Mouse (Mus musculus) erythroblast, adult 5-6 weeks (primary cell): ENCODE data around the gene Apc2. TPM values are rescaled to one million over a fixed set of nuclear protein-coding genes. Genes with fewer than 3 reads are reported as not detected.

Source experiments
- ATAC-seq: replicated peaks from 2 replicates; pipeline ENCODE4 v1.8.0; 2016; ENCODE audit warnings: moderate number of reproducible peaks, mild to moderate bottlenecking, moderate TSS enrichment, inconsistent platforms; ENCODE audit not compliant: poor library complexity, low FRiP score, severe bottlenecking
- total RNA-seq, 2 experiments: library from RNA; stranded (forward) in 1 of 2; stranded (reverse) in 1 of 2; fragments of 150-400 nt in 1 of 2; fragments of 200-764, 138-1000 nt in 1 of 2; gene quantifications; 2 replicates each; pipeline versions ENCODE4 v1.2.3 to v1.2.4; 2015 to 2017; ENCODE audit warnings: low replicate concordance in 2 of 2

Apc2 gene
- total RNA-seq, 2 experiments from 2014 or later = 0.09 TPM; not detected in 1

DNA sequence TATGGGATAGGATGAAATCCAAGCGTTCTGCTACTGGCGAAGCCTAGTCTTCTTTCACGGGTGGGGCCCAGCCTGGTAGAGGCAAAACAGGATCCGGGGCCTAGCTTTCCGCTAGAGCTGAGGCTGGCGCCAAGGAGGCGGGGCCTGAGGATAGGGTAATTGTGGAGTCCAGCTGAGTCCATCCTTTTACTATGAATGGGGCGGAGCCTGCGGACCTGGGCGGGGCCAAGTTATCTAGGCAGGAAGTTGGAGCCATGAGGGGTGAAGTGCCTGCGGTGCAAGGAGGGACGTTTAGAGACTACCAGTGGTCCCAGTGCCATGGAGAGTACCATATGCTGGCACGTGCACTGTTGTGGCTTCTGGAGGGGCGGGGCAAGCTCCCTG is 34.2 kb upstream of the Apc2 start:
- peak; percentile 53 for ATAC-seq

- no peak for ATAC-seq
These were observed 33.6 kb upstream of the Apc2 start for GRCm38 (mm10) chr10:80262169-80262568.

DNA sequence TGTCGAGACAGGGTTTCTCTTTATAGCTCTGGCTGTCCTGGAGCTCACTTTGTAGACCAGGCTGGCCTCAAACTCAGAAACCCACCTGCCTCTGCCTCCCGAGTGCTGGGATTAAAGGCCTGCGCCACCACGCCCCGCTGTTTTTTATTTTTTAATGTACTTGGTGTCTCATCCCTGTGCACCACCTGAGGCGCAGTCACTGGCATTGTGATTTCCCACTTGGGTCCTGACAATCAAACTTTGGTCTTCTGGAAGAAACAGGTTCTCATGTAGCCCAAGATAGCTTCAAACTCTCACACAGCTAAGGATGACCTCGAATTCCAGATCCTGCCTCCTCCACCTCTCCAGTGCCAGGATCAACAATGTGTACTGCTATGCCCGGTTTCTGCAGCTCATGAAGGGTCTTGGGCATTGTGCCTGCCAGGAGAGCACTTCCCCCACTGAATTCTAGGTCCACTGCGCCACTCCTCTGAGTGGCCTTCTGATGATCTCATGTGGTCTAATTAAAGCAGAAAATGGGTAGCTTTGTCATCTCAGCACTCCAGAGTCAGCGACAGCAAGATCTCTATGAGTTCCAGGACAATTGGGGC is 32.9 kb upstream of the Apc2 start:
- no peak for ATAC-seq

DNA sequence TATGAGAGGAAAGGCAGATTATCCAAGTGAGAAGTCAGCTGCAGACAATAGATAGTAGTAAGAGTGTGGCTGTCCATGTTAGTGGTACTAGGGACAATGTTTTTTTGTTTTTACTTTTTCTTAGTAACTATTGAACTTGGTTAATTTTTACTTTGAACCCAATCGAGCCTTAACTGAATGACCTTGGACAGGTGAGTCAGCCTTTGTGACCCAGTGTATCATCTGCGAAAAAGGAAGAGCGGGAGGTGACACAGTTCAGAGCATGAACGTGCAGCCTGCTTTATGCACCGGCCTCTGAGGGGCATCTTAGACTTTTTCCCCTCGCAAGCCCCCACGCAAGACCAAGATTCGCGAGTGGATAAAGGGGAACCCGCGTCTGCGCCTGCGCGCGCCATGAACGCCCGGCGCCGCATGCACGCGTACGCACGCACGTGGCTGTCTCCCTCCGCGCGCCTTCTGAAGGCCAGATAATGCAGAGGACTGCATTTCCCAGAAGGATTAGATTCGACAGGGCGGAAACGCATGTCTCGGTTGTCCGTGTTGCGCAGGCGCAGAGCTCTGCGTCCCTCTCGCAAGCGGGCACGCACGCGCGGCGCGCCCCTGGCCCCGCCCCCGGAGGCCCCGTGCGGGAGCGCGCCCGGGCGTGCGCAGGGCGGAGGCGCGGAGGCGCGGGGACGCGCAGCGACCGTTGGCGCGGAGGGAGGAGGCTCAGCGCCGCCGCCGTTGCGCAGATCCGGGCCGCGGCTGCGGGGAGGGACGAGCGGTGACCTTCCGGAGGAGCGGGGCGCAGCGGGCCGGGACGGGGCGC is 31.2 kb upstream of the Apc2 start:
- ATAC-seq = peak; percentile 74

DNA sequence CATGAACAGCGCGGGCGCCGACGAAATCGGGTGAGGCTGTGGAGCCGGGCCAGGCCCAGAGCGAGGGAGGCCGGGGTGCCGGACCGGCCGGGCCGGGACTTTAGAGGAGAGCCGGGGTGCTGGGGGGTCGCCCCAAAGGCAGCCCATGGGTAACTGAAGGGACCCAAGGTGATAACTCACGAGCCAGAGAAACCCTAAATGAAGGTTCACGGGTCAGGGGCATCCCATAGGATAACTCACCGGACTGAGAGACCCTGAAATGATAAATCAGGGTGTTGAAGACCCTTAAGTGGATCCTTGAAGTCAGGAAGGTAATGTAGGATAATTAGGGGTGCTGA is 30.7 kb upstream of the Apc2 start:
- no peak for ATAC-seq

GRCm38 (mm10) chr10:80270099-80270498 is 25.7 kb upstream of the Apc2 start:
- ATAC-seq = no peak

GRCm38 (mm10) chr10:80270734-80271181 is 25.0 kb upstream of the Apc2 start:
- peak; percentile 36 for ATAC-seq

DNA sequence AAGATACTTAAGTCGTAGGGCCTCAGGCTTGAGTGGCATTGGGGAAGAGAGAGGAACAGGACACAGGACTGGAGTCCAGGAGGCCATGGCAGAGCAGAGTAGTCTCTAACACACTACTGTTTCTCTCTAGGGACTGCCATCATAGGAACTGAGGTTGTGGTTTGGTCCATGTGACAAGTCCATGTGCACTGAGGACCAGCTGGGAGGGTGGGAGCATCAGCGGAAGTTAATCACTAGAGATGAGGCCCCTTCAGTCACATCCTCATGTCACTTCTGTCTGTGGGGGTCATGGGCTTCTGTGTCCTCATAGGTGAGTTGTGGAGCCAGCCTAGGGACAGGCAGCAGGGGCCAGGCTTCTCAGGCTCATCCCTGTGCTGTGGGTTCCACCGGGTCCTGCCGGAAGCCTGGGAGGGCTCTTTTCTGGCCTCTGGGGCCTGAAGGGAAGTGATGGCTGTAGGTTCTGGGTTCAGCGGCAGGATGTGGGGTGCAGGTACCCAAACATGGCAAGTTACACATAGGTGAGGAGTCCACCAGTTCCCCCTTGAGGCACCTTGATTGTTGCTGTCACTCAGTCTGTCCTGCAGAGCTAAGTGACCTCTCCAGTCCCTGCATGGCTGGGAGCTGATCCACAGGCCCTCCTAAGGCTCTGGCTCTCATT is 24.5 kb upstream of the Apc2 start:
- no peak for ATAC-seq

DNA sequence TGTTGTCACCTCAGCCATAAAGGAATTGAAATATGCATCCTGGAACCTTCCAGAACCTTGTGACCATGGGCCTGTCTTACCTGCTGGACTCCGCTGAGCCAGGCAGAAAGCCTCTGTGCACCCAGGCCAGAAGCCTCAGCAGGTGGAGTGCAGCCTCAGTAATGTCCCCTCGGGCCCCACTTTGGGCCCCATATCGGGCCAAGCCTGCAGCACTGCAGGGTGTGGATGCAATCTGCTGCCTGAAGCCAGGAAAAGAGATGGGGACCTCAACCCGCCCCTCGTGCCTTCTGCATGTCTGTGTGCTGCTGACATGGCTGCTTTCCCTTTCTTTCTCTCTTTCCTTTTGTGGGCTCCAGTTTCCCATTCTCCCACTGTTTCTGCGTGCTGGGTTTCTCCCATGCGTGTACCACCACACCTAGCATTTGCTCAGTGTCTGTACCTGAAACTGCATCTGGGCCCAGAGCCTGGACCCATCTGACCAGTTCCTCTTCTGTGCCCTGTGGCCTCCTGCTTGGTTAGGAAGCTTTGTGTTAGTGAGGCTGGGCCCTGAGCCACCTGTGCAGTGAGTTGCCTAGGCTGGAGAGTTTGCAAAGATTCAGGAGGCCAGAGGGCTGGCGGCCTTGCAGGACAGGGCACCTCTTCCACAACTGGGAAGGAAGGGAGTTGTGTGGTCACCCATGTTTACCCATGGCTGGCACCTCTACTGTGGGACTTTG is 23.7 kb upstream of the Apc2 start:
- ATAC-seq = no peak

- no peak for ATAC-seq
These were observed 21.9 kb upstream of the Apc2 start for GRCm38 (mm10) chr10:80273847-80274246.

GRCm38 (mm10) chr10:80276238-80276637 is 19.5 kb upstream of the Apc2 start:
- no peak for ATAC-seq

DNA sequence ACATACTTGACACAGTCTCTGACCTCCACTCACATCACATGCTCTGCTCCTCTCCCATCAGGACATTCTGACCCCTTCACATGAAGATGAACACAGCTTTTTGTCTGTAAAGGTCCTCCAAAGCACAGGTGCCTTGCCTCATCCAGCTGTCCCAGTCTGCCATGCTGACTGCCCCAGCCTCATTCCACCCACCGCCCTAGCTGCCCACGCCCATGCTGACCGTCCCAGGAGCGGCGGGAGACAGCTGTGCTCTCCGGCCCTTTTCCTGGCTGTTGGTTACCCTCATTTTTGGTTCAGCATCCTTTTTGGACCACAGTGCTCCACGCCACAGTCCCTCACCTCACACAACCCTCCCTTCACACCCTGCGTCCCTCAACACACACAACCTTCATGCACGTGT is 17.4 kb upstream of the Apc2 start:
- no peak for ATAC-seq

DNA sequence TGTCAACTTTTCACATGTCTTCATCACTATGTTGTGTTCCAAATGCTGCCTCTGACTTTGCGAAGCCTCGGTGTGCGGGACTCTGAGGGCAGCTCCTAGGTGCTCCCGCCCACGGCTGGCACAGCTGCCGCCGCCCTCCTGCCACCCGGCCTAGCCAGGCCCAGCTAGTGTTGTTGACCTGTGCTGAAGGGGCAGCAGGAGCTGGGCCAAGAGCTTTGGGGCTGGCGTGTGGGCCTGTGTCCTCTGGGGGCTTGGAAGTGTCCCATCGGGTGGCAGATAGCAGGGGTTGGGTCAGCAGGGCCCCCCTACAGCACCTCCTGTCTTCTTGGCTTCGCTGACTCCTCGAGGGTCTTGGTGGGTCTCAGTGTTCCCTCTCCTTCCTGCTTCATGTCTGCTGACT is 16.5 kb upstream of the Apc2 start:
- no peak for ATAC-seq

DNA sequence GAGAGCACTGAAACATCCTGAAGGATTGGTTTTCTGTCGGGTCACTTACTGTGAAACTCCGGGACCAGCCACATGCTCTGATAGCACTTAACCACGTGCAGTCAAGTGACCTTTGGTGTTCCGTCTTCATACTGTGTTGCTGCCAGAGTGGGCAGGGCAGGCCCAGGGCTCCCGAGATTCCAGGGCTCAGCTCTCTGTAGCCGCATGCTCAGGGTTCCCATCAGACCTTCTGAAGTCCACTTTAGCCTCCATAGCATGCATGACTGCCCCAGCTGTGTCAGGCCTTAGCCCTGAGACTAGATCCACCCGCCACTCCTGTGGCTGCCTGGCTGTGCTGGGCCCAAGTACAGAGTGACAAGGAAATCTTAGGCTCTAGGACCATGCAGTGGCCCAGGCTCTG is 14.5 kb upstream of the Apc2 start:
- ATAC-seq = no peak

DNA sequence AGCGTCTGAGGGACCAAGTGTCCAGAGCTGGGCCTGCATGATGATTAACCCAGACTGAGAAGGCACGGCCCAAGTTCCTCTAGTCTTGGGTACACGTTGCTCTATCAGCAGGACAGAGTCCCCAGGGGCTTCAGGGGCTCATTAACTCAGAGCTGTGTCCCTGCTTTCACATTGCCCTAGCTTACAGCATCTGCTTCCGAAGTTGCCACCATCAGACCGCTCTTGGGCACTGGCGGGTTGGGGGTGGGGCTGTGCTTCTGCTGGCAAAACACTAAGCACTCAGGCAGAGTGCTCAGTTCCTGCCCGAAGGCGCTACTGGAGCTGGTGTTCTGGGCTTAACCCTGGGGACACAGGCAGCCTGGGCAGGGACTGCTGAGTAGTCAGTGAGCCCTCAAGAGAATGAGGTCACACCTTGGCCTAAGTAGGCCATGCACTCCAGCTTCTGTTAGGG is 13.8 kb upstream of the Apc2 start:
- ATAC-seq = no peak

DNA sequence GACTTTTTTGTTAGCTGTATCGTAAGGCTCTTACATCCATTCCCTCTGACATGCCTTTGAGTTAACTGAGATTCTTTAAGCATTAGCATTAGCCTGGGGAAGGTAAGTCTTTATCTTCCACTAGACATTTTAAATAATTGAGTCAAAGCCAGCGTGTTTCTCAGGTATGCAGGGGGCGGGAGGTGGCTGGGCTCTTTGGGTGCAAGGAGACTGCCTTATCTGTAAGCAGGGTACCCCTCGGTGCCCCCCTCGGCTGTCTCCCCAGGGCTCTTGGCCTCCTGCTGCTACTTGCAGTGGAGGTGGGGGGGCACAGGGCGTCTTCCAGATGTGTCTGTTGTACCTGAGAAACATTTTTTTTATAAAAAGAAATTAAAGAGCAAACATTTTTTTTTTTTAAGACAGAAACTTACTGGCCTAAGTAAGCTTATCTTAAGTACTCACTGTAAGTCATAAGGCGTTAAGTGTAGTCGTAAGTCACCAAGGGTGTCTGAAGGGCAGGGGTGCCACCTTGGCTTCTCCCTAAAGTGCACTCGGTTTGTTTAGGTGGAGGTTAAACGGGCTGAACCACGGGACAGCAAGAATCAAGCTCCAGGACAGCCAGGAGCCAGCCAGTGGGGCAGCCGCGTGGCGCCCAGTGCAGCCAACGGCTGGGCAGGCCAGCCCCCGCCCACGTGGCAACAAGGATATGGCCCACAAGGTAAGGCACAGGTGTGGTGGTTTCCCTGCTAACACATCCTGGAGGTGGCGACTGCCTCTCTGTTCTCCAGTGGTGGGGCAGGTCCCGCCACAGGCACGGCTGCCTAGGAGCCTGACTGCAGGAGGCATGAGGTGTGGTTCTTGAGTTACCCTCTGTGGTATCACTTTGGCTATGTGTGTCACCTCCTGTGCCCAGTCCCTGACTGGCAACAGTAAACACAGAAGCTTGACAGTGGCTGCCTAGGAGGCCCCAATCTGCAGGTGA is 13.0 kb upstream of the Apc2 start:
- ATAC-seq = no peak

DNA sequence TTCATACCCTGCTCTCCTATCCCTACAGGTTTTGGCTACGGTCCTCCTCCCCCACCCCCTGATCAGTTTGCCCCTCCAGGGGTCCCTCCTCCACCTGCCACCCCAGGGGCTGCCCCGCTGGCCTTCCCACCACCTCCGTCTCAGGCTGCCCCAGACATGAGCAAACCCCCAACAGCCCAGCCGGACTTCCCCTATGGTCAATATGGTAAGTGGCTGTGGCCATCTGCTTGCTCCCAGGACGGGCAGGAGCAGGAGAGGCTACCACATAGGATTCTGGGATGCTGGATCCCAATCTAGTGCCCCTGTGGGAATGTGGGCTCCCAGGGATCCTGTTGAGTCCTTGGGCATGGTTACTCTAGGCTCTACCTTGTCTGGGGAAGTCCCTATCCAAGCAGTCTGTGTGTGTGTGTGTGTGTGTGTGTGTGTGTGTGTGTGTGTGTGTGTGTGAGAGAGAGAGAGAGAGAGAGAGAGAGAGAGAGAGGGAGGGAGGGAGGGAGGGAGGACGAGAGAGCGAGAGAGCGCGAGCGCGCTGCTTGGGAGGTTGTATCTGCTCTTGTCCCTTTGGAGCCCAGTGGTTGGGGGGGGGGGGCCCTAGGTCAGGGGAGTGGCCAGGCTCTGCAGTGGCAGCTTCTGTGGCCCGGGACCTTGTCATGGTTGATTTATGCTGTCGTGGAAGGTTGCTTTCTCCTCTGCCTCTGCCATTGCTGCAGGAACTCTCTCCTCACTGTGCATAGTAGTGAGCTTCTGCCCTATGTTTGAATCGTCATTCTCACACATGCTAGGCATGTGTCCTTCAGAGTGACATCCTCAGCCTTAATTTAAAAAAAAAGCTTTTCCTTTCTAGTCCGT is 10.3 kb upstream of the Apc2 start:
- ATAC-seq = no peak

DNA sequence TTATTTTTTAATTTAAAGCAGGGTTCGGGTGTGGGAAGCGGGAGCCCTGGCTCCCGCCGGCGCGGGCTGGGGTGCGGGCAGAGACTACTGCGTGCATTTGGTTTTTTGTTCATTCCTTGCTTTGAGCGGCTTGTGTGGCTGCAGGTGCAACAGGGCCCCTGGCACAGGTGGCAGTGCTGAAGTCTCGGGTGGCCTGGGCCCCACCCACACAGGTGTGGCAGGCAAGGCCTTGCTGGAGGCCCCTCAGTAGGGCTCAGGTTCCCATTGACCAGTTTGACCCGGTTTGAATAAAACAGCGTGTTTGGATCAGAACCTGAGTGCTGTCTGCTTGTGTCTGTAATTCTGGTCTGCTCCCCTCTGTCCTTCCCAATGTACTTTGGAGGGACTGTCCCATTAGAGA is 7.7 kb upstream of the Apc2 start:
- no peak for ATAC-seq

DNA sequence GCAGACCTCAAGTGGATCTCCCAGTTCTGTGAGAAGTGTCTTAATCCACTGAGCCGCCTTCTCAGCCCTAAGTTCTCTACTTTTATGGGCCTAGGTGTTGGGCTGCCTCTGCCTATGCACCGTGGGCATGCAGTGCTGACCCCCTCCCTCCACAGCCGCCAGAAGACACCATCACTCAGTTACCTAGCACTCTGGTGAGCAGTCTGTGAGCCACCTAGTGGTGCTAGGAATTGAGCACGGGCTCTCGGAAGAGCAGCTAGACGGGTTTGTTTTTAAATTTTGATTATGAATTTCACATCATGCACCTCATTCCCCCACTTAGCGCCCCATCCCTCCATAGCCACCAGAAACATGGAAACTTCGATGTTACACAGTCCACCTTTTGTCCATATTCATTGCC is 7.1 kb upstream of the Apc2 start:
- no peak for ATAC-seq
